Comparison of ENCODE assay signal across 8 mouse cellular contexts in the genomic region with DNA sequence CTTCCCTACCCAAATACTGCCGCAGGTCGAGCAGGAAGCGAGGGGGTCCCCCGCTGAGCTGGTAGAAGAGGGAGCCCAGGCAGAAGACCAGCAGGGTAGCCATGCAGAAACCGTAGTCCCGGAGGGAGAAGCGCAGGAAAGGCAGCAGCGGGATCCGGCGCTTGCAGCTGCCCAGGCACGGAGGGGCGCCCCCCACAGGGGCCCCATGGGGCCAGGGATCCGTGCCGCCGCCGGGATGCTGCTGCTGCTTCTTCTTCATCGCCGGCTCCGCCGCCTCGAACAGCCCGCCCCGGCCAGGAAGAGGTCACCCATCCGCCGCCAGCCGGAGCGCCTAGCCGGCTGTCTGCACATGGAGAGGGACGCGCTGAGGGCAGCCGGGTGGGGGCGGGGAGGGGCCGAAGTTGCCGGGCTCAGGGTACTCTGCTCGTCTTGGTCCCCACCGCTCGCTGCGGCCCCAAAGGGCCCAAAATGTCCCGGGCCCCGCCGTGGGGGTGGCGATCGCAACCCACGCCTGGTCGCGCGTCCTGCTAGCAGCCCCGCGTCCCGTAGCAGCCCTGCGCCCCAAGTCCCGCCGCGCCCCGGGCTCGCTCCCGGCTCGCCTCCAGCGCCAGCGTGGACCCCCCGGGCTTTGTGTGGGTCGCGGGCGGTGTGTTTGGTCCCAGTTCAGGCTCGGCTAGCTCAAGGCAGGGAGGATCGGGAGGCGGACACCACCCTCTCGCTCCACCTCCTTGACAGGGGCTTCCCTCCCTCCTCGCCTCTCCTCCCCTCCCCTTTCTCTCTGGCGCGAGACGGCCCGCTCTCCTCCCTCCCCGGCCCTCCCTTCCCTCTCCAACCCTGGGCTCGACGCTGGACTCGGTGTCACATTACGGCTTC. TPM values are rescaled to one million over a fixed set of nuclear protein-coding genes. Genes with fewer than 3 reads are reported as not detected.
DNase-seq lines count a peak whose midpoint lies in the region; ATAC-seq and TF ChIP-seq lines count a peak whose summit lies in the region.

A gene (minus strand): TSS at position 685 of the 873 bp plus-strand sequence.

- no peaks in the 10 kb centered on the region for H3K79me2 ChIP-seq in liver, adult 2 months (ENCODE audit: control insufficient read depth, insufficient read depth, low read length)

- peaks cover 3% of the 10 kb centered on the region; the same call in 1 of the 2 replicates for H3K27me3 ChIP-seq in embryonic facial prominence, embryonic 15.5 days
- H3K27me3 ChIP-seq in heart, embryonic 10.5 days (ENCODE audit: insufficient read depth, poor library complexity, severe bottlenecking): peaks cover 39% of the 10 kb centered on the region
- no peaks in the 10 kb centered on the region for H3K27me3 ChIP-seq in liver, adult 2 months (ENCODE audit: control insufficient read depth, insufficient read depth, low read length)
- peaks cover 4% of the 10 kb centered on the region for H3K27me3 ChIP-seq in midbrain, postnatal 0 days (ENCODE audit: insufficient read depth, low read length)
- no peaks in the 10 kb centered on the region for H3K27me3 ChIP-seq in splenic B cell, adult 2 months (ENCODE audit: control insufficient read depth, insufficient read depth, low read length, poor library complexity, severe bottlenecking)

- H3K9me3 ChIP-seq in embryonic facial prominence, embryonic 15.5 days (replicated peaks): no peaks in the 10 kb centered on the region
- H3K9me3 ChIP-seq in heart, embryonic 10.5 days: no peaks in the 10 kb centered on the region
- no peaks in the 10 kb centered on the region for H3K9me3 ChIP-seq in midbrain, postnatal 0 days (ENCODE audit: low read length)

- WGBS in embryonic facial prominence, embryonic 15.5 days: under 1% methylated on average over 76 of the region's 78 CpGs
- WGBS in heart, embryonic 10.5 days: under 1% methylated on average over 76 of the region's 78 CpGs
- WGBS in liver, adult 2 months: 1% methylated on average over 74 of the region's 78 CpGs
- WGBS in midbrain, postnatal 0 days: under 1% methylated on average over 51 of the region's 78 CpGs

- peak within 1 kb of the TSS; percentile 75 for H3K9ac ChIP-seq in embryonic facial prominence, embryonic 15.5 days
- peak within 1 kb of the TSS; percentile 71 for H3K9ac ChIP-seq in liver, adult 2 months (ENCODE audit: low read depth, low read length)
- H3K9ac ChIP-seq in midbrain, postnatal 0 days (replicated peaks; ENCODE audit: low read length, poor library complexity, severe bottlenecking): peak within 1 kb of the TSS; percentile 69

- no peak for TF ChIP-seq POLR2A in liver, adult 2 months (IDR thresholded peaks at IDR 0.05; ENCODE audit: extremely low read depth, insufficient read depth, low read length)

- DNase-seq in spleen, adult 18-20 months: peak; percentile 37 to 48
- DNase-seq in spleen, adult 12 weeks (ENCODE audit: low spot score): no peak
- DNase-seq in heart, embryonic 10.5 days (ENCODE audit: low spot score): peak; percentile 90
- DNase-seq in kidney, adult 9 months: peak; percentile 68
- DNase-seq in liver, adult 2 months (ENCODE audit: extremely low read depth, low read depth, low spot score): no peak
- peak; percentile 32 for DNase-seq in midbrain, postnatal 0 days (ENCODE audit: low spot score)
- peak; percentile 12 for DNase-seq in splenic B cell, adult 2 months (ENCODE audit: low read depth, low spot score)

- peak within 1 kb of the TSS; percentile 77 for H3K4me3 ChIP-seq in embryonic facial prominence, embryonic 15.5 days (replicated peaks)
- H3K4me3 ChIP-seq in heart, embryonic 10.5 days: peak within 1 kb of the TSS; percentile 86
- H3K4me3 ChIP-seq in liver, adult 2 months (ENCODE audit: insufficient read depth, low read depth, low read length): peak within 1 kb of the TSS; percentile 72
- H3K4me3 ChIP-seq in midbrain, postnatal 0 days (ENCODE audit: low read depth, low read length): peak within 1 kb of the TSS; percentile 88

- peak; percentile 93 for ATAC-seq in embryonic facial prominence, embryonic 15.5 days (ENCODE audit: insufficient number of reproducible peaks, low FRiP score, low TSS enrichment, low read depth)
- ATAC-seq in midbrain, postnatal 0 days (ENCODE audit: low FRiP score): peak; percentile 81

- no peak for TF ChIP-seq CTCF in liver, adult 2 months (IDR thresholded peaks at IDR 0.05; ENCODE audit: low read depth, low read length)
- no peak for TF ChIP-seq CTCF in midbrain, postnatal 0 days (IDR thresholded peaks at IDR 0.05)

- peaks cover 4% of the 10 kb centered on the region; the same call in 1 of the 2 replicates for H3K36me3 ChIP-seq in embryonic facial prominence, embryonic 15.5 days
- H3K36me3 ChIP-seq in heart, embryonic 10.5 days: no peaks in the 10 kb centered on the region
- H3K36me3 ChIP-seq in liver, adult 2 months (ENCODE audit: control insufficient read depth, insufficient read depth, low read length): no peaks in the 10 kb centered on the region
- H3K36me3 ChIP-seq in midbrain, postnatal 0 days (ENCODE audit: insufficient read depth, low read length): no peaks in the 10 kb centered on the region
- no peaks in the 10 kb centered on the region for H3K36me3 ChIP-seq in splenic B cell, adult 2 months (ENCODE audit: control insufficient read depth, insufficient read depth, low read length, poor library complexity, severe bottlenecking)

- H3K4me1 ChIP-seq in embryonic facial prominence, embryonic 15.5 days: peaks cover 29% of the 10 kb centered on the region
- H3K4me1 ChIP-seq in heart, embryonic 10.5 days: peaks cover 12% of the 10 kb centered on the region
- no peaks in the 10 kb centered on the region for H3K4me1 ChIP-seq in liver, adult 2 months (ENCODE audit: control insufficient read depth, insufficient read depth, low read length)
- peaks cover 4% of the 10 kb centered on the region; the same call in 1 of the 2 replicates for H3K4me1 ChIP-seq in midbrain, postnatal 0 days (ENCODE audit: insufficient read depth, low read length)

- H3K4me2 ChIP-seq in embryonic facial prominence, embryonic 15.5 days (replicated peaks): peak within 1 kb of the TSS; percentile 88
- H3K4me2 ChIP-seq in midbrain, postnatal 0 days (ENCODE audit: low read depth, low read length, poor library complexity, severe bottlenecking): peak within 1 kb of the TSS; percentile 98

- peak within 1 kb of the TSS; percentile 74 for H3K27ac ChIP-seq in embryonic facial prominence, embryonic 15.5 days (replicated peaks)
- H3K27ac ChIP-seq in heart, embryonic 10.5 days: peak within 1 kb of the TSS; percentile 91
- no peak within 1 kb of the TSS; the same call in 1 of the 2 replicates for H3K27ac ChIP-seq in liver, adult 2 months (replicated peaks; ENCODE audit: insufficient read depth, low read depth, low read length)
- no peak within 1 kb of the TSS for H3K27ac ChIP-seq in midbrain, postnatal 0 days (ENCODE audit: low read depth, low read length)

RNA-seq across cellular contexts. Expression of the gene that starts here (rescaled TPM):
- polyA plus RNA-seq in embryonic facial prominence, embryonic 15.5 days (2015; fragmentation: Nextera tagmentation; extraction: Ambion mirVana): 12.0 and 12.4 TPM in 2 replicates
- 1.9 and 2.8 TPM in 2 replicates for polyA plus RNA-seq in heart, embryonic 10.5 days (2016; fragmentation: Nextera tagmentation; extraction: Ambion mirVana)
- total RNA-seq in liver, adult 2 months (2014; rRNA removed): 0.46 and 0.67 TPM in 2 replicates
- polyA plus RNA-seq in liver, adult 2 months (2012; rRNA removed): 0.16 and 0.27 TPM in 2 replicates
- total RNA-seq in midbrain, postnatal 0 days (2014; rRNA removed): 8.0 and 8.1 TPM in 2 replicates
- polyA plus RNA-seq in midbrain, postnatal 0 days (2015; fragmentation: Nextera tagmentation; extraction: Ambion mirVana): 4.2 and 5.0 TPM in 2 replicates

Comparison
In these comparisons a context has a peak if more than half of its experiments do, and no peak if none do; other contexts are left out.
1. DNase-seq: peak in spleen, adult 18-20 months (2 of 2), heart, embryonic 10.5 days (single experiment), kidney, adult 9 months (single experiment), midbrain, postnatal 0 days (single experiment) and splenic B cell, adult 2 months (single experiment); none in spleen, adult 12 weeks (single experiment) and liver, adult 2 months (single experiment).
2. H3K27ac ChIP-seq: peak in embryonic facial prominence, embryonic 15.5 days (single experiment) and heart, embryonic 10.5 days (single experiment); none in liver, adult 2 months (single experiment) and midbrain, postnatal 0 days (single experiment).
3. Peak in every context shown above with its lines, with median percentiles within 50 percentile points of each other: H3K4me3 ChIP-seq and H3K9ac ChIP-seq.